Mouse (Mus musculus): ENCODE measurements at regions not wholly inside any gene's neighbourhood (a gene's known extent, or its start where the extent isn't known, plus 50 kb on each side); places are given as distances from the start of the nearest gene placed in this dataset.

DNA sequence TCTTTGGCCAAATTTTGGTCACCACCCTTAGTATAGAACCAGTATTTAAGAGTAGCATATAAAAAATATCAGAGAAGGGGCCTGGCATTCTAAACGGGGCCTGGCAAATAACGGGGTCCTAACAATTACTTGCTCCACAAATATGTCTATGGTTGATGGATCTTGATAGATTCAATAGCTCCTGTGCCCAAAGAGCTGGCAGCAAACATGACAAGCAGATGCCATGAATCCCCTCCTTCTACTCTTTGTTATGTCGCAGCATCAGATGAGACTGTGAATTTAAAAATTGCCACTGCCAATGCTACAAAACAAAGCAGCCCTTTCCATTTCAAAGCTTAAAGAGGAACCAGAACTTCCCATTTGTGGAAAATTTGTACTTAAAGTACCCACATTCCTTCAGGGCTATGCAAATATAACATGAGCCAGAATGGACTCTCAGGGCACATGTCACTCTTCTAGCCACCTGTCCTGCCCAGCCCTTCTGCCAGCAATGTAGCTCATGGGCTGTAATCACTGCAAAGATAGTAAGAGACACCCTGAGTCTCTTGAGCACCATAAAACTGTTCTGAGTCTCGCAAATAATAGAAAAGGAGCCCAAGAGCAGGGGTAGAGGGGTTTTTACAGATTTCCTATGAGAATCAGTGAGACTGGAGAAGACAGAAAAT, 342.4 kb upstream of the Kirrel3 start:
- no peak for DNase-seq

DNA sequence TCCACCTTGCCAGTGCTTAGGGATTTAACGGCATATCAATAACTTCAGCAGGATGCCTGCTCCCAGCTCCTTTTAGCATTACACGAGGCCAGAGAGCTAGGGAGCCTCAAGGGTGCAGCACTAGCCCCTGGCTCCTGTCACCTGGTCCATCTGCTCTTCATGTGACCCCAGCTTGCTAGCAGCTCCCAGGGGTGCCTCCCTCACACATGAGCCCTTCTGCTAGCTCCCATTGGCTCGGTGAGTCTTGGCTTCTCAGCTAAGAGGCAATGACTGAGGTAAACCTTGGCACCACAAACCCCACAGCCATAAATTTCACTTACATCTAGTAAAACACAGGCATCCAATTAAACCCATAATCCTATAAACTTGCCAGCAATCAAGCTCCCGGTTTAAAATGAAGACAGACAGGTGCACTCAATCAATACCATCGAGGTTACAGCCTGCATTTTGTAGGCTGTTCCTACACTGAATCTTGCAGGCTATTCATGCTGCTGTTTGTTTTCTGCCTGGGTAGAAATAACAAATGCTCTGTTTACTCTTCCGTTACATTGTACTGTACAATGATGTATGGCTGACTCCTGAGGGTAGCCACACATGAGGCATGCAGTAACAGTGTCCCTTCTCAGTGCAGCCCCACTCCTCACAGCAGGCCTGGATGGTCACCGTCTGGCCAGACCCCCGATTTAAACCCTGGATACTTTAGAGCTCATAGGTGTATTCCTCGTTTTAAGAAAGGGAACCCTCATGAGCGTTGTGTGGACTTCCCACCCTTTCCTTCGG, 330.3 kb upstream of the Kirrel3 start:
- DNase-seq = no peak

DNA sequence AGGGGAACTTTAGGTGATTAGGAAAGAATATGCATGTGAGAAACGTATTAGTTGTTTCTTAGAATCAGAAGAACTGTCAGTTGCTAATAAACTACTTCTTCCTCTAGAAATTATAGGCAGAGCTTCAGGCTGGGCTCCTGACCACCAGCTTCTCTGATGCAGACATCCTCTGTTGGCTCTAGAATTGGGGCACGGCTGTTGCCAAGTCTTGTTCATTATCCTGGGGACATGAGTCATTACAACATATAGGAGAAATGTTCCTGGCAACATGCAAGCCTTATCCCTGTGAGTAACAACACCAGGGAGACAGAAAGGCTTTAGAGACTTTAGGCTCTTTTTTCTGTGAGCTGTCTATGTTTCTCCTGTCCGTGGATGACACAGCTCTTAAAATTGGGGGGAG, 329.1 kb upstream of the Kirrel3 start:
- DNase-seq = no peak

DNA sequence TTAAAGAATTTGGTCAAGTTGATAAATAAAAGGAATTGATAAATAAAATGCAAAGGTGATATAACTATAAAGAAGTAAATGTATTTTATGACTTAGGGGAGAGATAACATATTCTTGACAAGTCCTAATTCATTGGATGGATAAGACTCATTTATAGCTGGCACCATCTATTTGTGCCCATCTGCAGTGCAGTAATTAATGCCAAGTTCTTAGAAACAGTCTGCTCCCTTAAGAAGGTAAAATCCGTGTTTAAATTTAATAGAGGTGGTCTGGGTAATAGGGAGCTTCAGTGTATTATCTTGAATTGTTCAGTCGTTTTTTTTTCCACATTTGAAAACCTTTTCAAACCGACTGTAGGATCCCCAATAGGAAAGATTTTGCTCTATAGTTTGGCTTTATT, 324.6 kb upstream of the Kirrel3 start:
- no peak for DNase-seq

DNA sequence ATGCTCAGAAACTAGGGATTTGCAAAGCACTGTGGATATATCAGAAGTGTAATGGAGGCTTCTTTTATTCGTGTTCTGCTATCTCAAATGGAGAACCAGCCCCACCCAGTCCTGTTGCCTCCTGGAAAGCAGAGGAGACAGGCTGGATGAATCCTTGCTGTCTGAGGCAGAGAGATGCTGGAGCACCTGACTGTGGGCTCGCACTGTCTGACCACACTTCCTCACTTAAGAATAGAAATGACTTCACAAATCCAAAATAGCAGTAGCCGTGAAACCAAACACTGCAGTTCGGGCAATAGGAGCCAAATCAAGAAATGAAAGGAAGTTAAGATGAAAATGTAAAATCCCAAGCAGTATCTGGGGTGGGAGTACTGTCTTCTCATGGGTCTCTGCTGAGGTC, 299.4 kb upstream of the Kirrel3 start:
- DNase-seq = no peak

DNA sequence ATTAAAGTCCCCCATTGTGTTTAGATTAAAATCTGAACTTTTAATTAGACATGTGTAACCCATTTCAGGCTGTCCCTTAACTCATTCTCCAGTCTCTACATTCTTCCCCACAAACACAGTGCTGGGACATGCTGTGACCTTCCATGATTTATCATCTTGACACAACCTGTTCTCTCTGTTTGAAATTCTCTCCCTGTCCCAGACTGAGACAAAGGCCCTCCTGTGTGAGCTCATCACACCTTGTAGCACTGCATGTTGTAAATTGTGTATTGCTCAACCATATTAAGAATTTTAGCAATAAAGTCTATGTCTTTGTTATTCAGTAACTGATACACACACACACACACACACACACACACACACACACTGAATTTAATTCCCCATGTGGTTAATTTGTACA, 293.2 kb upstream of the Kirrel3 start:
- no peak for DNase-seq

DNA sequence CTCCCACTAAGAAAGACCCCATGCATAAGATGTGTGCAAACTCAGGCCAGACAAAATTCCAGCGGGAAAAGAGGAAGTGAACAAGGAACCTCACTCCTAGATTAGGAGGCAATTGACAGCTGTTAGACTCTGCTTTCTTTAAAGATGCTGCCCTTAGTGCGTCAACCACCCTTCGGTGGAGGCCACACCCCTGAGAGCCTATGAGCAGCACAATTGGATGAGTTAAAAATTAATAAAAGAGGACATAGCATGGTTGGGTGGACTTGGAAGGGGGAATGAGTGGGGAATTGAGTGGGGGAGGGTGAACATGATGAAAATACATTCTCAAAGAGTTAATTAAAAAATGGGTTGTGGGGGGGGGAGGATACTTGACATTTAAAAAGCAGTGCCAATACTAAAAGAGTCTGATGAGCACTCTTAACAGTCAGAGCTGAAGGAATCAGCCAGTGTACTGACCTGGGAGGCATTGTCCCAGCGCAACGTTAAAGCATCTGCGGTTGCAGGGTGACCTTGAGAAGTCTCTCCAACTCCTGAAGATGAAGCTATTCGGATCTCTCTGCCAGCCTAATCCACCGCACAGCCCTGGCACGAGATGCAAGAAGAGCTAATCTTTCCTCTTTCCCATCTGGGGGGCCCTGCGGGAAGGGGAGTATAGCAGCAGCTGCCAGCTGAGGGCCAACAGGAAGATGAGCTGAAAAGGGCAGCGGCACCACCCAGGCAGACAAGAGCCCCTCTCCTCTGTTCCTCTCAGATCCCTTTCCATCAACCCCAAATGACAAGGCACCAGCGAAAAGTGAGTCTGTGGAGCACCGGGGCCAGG, 283.4 kb upstream of the Kirrel3 start:
- DNase-seq = no peak

DNA sequence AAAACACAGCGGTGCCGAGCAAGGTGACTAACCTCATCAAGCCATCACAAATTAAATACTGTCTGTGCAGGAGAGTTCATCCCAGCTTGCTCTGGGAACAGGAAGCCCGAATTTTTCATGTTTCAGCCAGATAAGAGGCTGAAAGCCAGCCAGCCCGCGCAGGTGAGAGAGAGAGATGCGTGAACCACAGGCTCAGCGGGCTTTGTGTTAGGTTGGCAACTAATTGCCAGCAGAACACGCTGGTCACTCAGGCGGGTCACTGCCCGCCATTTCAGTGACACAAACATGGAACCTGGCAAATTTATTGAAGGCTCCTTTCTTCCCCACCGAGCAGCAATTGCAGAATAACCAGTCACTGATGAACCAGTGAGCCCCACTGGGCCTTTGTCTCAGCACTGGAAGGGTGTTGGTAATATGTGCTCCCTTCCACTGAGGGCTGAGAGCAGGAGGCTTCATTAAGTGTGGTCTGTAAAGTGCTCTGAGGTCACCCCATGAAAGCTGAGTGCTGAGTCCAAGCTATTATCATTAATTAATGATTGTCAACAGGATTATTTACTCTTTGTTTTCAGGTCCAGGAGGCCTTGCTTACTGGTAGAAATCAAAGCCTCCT, 282.6 kb upstream of the Kirrel3 start:
- no peak for DNase-seq

DNA sequence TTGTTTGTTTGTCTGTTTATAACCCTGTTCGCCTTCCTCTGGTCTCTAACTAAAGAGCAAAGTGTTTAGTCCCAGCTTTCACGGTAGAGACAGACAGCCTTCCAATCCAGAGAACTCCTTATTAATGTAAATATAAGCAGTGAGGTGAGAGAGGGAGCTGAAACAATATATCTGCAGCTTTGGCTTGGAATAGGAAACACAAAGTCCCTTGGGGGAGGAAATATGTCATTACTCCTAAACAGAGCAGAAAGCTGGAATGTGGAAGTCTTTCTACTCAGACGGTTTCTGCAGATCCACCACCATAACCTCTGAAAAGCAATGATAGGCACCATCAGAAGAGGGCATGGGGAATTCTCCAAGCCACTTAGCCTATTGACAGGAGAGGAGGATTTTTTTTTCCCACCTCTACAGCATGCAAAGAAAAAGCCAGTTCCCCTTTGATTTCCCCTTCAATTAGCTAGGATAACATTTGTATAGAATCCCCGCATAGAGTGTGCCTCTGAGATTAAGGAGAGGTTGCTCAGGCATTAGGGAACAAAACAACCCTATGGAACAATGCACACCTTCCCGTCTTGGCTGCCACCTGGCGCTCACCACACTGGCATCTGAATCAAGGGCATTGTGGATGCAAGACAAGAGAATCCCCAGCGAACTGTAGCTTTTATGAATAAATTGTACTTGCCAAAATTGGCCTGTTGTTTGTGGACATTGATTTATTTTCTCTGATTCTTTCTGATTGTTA, 281.9 kb upstream of the Kirrel3 start:
- DNase-seq = no peak

DNA sequence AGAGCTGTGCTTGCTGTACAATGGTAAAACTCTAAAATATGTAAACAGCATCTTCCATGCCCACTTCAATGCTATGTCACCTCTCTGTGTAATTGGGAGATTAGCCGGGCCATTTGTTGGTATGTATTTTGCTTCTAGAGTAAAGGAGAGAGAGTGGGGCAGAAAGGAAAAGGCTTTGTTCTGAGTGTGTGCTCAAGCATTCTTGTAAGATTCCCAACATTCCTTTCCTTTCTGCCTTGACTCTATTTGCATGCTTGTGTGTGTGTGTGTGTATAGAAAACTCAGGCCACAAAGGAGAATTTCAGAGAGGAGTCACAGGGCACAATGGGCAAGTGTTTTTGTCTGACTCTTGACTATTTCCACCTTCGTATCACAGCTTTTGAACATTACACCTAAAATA, 281.2 kb upstream of the Kirrel3 start:
- DNase-seq = no peak

DNA sequence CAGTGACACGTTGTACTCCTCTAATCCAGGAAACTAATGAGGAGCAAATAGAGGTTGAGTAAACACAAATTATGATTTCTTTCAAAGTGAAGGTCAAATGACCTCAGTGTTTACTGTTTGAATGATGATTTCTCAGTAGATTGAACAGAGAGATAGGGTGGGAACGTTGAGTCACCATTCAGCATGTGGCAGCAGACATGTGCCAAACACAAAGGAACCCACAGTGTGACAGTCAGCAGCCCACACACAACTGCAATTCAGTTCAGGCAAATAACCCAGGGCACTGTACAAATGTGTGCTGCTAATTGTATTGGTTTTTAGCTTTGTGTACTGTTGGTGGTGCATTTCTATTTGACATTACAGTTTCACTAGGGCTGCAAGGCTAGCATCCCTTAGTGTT, 254.1 kb upstream of the Kirrel3 start:
- DNase-seq = no peak

DNA sequence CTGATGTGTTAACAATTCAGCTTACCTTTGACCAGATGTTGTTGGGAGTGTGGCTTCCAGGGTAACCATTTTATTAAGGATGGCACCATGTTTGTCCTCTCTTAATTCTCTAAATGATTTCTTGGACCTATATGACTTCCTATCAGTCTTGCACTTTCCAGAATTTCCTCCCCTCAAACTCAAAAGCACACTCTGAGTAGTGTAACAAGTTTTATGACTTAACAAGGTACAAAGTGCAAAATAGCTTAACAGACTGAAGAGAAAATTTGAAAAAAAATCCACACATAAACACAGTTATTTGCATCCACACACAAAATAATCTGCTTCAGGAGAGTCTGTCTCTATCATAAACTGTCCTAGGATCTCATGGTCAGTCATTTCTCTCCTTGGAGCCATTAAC, 251.0 kb upstream of the Kirrel3 start:
- no peak for DNase-seq

DNA sequence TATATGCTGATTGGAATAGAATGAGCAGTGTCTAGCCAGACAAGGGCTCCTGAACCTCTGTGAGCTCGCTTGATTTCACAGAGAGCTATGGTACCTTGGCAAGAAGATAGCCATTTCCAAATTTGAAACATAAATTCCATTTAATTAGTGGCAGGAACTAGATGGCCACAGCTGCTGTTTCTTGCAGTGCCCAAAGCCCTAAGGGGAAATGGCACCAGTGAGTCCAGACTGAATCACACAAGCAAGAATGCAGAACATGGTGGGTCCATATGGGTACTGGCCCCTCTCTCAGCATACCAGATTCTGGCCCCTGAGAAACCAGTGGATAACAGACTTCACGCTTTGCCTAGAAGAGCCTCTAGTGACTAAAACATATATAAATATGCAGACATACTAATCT, 246.2 kb upstream of the Kirrel3 start:
- no peak for DNase-seq

DNA sequence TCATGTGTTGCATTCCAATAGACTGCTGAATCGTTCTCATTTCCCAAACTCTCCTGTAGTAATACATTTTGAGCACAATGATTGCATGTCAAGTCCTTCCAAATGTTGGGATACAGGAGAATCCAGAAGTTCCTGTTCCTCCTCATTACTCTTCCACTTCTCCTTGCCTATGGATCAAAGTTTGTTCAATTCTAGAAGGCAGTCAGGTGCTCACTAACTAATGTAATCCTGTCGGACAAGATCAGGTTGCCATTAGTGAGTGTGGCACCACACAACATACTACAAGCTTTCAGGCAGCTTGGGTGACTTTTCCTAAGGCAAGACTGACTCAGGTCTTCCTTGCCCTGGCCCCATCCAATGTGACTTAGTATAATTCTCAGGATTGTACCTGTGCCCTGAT, 242.0 kb upstream of the Kirrel3 start:
- DNase-seq = no peak

DNA sequence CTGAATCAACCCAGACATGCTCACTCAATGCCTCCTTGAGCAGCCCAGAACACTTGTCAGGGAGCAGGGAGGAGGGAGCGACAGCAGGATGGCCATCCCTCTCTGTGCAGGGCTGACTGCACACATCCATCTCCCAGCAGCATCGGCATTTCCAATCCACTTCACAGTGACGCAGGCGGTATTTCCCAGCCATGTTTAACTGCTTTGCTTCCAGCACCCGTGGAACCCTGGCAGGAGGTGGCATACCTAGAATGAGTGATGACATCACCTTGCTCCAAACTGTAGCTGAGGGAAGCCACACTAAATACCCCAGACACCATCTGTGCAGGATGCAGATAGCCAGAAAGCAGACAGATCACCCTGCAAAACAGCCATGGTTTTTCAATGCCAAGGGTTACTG, 241.1 kb upstream of the Kirrel3 start:
- DNase-seq = no peak

DNA sequence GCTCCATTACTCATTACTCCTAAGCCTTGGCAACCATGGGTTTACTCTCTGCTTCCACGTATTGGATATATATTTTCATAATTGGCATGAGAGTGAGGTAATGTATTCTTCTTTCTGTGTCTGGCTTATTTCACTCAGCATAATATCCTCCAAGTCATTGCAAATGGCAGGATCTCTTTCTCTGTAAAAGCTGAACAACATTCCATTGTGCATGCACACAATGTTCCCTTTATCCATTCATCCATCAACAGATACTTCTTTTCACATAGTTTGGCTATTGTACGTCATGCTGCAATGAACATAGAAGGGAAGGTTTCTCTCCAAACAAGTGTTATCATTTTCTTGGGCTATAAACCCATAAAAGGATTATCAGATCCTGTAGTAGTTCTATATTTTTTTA, 232.9 kb upstream of the Kirrel3 start:
- no peak for DNase-seq

DNA sequence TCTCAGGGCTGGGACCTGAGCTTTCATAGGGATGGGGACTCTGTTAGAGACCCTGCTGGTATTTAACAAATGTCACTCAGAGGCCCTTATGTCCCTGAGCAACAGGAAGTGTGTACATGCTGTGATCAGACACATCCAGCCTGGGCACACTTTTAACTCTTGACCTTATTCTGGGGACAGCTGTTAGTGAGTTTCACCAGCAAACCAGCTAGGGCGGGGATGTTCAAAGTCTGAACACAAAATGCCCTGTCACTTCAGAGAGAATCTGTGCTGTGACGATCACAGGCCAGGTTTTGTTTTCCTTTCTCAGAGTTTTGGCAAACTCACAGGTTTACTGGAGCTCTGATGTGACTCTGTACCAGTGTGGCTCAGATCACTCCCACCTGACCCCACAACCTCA, 227.2 kb upstream of the Kirrel3 start:
- DNase-seq = no peak

DNA sequence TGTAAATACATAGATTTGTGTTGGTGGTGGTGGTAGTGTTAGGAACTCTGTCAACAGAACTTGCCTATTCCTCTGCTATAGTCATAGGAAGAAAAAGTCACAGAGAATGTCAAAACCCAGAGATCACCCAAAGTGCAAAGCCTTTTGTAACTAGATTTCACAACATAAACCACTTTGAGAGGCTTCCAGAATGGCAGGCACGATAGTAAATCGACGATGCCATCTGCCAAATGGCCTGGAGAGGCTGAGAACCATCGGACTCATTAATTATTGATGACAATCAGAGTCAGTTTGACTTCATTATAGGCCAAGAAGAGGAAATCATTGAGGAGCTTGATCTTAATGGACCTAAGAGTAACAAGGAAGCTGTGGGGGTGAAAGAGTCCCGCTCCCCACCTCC, 207.6 kb upstream of the Kirrel3 start:
- no peak for DNase-seq

DNA sequence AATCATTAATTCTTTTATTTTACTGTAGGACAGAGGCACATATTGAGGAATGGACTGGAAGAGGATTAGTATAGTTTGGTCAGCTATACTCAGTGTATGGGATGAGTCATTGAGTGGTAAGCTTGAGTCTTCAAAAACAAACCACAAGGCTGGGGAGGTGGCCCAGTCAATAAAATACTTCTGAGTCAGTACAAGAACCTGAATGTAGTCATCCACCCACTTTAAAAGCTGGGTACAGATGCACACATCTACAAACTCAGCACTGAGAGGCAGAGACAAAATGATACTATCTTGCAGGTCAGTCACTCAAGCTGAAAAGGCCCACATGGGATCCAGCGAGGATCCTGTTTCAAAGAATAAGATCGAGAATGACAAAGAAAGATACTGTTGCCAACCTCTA, 206.3 kb upstream of the Kirrel3 start:
- no peak for DNase-seq

DNA sequence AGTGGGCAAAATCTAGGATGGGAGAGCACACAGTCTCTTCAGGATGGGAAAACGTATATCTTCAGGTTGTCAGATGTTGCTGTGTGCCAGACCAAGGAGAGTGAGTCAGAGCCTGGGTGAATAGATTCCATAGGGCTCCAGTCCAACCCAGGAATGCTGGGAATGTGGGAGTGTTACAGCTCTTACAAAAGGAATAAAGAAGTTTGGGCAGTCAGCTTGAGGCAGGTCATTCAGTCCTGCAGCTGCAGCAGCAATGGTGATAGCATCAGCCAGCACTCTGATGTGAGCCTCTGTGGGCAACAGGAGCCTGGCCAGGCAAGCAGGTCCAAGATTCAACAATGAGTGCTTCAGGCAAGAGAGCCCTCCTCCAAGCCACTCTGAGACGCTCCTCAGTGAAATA, 205.8 kb upstream of the Kirrel3 start:
- no peak for DNase-seq

DNA sequence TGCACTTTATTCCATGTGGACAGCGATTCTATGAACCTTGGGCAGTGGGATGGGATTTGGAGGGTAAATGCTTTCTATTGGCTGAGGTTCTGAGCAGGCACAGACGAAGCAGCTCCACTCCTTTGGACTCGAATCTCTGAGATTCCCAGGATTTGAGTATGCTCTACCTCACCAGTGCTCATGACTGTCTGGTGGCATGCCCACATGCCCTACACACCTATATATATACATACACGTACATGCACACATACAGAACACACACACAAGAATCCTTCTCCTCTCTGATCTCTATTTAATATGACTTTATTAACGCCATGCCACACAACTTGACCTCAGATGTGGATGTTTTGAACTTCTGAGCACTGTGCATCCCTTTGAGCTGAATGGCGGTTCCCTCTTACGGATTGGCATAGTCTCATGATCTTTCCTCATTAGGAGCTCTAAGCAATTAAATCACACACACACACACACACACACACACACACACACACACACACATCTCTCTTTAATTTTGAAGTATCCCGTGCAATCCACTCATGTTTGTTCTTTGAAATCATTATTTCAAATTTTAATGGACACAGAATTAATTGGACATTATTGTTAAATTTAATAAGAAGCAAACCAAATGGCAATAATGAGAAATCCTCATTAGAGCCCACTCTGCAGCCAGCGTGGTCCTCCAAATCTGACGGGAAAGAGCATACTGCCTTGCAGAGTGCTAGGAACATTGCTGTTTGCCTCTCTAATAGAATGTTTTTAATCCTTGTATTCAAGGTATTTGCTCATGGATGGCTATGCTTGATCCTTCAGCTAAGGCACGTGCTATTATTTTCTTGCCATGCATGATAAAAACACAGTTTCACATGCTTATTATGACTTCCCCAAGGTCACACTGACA, 205.1 kb upstream of the Kirrel3 start:
- no peak for DNase-seq
